Mouse (Mus musculus) ovary, postnatal 14 days (tissue): Measurements from ENCODE around the gene Hectd2.

Experiments used
- DNase-seq: peaks from one replicate; pipeline ENCODE4 v3.0.0; 2022; ENCODE audit warnings: low spot score

Hectd2 gene

DNA sequence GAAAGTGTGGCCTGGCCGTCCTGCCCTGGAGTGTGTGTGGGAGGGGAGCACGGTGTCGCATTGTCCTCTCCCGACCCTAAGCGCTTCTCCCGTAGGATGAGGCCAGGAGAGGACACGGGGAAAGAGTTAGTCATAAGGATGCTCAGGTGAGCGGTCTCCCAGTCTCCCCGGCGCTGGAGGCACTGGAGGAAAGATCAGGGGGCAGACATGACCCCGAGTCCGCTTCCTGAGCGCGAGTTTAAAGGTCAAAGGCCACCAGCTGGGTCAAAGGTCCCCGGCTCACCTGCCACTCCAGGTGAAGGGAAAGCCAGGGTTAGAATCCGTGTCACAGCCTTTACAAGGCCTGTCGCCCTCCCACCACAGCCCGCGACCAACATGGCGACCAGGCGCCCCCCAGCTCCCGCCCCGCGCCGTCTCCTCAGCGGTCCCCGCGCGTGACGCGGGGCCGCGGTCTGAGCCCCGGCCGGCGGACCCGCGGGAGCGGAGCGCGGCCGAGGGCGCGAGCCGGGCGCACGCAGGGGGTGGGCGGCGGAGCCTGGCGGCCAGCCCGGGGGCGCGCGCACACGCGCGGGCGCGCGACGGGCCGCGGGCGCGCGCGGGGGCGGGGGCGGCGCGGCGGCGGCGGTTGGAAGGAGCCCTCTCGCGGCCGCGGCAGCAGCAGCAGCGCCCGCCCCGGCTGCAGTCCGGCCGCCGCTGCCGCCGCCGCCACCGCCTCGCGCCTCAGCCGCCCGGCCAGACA, at the start of gene Hectd2:
Hectd2 (plus strand) TSS at position 594 of the 739 bp plus-strand sequence.
- peak; percentile 36 for DNase-seq

DNA sequence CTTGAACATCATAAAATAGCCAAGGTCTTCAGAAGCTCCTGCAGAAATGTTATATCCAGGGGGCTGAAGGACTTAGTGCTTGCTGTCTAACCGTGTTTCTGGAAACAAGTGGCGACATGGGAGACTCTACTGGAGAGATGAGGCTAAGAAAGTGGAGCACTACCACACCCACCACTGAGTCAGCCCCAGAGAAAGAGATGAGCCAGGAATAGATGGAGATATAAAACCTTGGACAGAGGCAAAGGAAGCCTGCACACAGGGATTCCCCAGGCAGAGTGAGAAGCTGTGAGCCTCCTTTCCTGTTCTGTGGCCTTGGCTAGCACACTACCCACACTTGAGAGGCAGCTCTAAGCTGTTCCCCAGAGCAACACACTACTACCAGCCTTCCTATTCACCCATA, 49.7 kb upstream of the Hectd2 start:
- DNase-seq: no peak

DNA sequence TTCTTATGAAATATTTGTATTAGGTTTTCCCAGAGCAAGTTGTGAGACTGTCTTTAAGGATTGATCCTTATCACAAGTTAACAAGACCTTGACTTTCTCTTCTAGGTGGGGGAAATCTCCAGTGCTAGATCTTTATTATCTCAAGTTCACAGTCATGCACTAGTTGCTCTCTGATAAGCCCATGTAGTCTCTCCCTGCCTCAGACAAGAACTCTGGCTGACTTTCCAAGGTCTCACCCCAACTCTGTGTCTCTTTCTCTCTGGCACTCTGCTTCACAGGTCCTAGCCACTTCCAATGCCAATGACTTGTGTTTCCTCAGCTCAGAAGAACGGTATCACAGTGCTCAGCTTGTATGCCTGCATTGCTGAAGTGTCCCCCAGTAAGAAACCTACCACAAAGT, 43.1 kb upstream of the Hectd2 start:
- no peak for DNase-seq

DNA sequence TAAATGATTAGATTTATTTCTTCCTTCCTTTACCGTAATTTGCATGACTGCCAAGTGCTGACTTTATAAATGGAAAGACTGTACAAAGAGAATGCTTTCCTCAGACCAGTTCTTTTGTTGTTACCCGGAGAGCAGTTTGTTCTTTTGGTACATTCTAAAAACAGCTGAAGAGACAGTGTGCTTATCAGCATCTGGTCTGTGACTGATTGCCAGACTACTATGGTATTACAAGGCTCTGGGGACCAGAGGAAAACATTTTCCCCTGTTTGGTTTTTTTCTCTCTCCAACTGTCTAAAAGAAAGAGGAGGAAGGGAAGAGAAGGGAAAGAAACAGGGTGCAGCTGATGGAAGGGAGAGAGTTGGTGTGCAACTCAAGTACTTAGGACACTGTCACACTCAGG, 36.0 kb upstream of the Hectd2 start:
- no peak for DNase-seq

- DNase-seq: no peak
These were observed 32.9 kb upstream of the Hectd2 start for GRCm38 (mm10) chr19:36521568-36521967.

DNA sequence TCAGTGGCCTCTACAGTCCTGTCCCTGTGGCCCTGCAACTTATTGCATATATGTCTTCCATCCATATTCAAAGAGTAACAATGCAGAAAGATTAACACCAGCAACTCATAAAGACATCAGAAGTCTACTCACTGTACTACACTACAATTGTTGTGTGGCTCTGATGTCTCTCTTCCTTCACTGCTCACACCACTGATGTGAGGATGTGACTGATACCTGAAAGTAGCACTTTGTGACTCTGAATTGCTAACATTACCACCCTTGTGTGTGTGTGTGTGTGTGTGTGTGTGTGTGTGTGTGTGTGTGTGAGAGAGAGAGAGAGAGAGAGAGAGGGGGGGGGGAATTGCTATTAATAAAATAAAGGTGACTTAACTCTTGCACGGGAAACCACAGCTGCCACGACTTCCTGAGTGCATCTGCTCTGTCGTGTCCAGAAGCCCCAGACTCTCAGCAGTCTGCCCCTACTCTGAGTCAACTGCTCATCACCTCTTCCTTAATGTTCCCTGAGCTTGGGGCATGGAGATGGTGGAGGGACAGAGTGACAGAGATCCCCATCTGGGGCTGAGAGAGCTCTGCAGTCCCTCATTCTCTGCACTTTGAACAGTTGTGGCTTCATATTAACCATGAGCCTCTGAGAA, 31.8 kb upstream of the Hectd2 start:
- DNase-seq: no peak

DNA sequence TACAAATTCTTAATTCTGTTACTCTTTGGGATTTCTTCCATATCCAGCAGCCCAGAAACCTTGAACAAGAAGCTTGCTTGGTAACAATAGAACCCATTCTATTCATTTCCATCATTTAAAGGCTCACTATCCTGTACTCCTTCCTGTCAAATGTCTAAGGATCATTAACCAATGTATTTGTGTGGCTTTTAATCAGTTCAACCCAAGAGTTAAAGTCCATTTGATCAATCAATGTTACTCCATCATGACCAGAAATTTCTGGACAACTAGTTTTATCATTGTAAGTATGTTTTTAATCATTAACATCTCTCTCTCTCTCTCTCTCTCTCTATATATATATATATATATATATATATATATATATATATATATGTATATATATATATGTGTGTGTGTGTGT, 29.4 kb upstream of the Hectd2 start:
- DNase-seq: no peak

- no peak for DNase-seq
These were observed 21.4 kb upstream of the Hectd2 start for GRCm38 (mm10) chr19:36533082-36533481.

- peak; percentile 9 for DNase-seq
These were observed 20.3 kb upstream of the Hectd2 start for GRCm38 (mm10) chr19:36534011-36534765.

DNA sequence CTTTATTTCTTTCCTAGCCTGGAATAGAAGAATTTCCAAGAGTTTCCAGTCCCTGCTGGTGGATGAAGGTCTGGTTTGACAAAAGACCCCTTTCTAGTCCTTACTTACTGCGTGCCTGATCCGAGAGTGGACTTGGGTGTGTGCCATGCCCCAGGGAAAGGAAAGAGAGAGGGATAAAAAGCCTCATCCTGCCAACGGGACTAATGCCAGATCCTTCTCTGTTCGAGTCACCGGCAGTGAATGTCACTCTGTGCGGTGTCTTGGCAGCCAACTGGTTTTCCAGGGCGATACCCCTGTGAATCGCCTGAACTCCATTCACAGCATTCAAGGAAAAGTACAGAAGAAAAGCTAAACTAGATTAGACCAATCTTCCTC, 19.7 kb upstream of the Hectd2 start:
- no peak for DNase-seq

- no peak for DNase-seq
These were observed 19.3 kb upstream of the Hectd2 start for GRCm38 (mm10) chr19:36535186-36535585.

DNA sequence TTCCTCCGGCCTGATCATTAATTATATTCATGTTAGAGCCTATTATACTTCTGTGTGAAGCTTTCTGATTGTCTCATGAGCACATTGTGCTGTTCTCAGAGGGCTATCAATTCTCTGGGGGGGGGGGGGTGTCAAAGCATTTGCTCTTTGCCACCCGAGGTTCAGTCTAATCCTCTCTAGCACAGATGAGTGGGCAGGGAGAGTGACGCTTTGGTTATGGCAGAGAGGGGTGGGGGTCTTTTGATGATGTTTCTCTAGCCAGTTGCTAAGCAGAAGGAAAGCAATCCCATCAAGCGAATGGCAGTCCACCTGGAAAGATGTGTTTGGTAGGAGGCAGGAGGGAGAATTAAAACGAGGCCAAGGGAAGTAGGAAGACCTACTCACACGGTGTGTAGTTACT, 18.6 kb upstream of the Hectd2 start:
- no peak for DNase-seq

DNA sequence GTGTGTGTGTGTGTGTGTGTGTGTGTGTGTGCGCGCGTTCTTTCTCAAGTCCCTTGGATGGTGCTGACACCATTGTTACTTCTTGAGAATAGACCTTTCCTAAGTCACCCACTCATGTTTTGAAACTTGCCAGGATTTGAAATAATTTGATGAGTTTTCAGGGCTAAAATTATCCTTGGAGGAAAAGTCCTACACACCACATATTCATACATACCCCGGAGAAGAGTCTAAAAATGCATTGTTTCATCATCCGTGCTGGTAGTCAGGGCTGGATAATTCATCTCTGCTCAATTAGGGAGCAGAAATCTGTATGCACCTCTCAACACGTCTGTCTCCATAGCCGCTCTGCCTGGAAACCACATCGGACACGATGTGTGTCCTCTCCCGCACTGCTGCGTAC, 17.5 kb upstream of the Hectd2 start:
- no peak for DNase-seq

DNA sequence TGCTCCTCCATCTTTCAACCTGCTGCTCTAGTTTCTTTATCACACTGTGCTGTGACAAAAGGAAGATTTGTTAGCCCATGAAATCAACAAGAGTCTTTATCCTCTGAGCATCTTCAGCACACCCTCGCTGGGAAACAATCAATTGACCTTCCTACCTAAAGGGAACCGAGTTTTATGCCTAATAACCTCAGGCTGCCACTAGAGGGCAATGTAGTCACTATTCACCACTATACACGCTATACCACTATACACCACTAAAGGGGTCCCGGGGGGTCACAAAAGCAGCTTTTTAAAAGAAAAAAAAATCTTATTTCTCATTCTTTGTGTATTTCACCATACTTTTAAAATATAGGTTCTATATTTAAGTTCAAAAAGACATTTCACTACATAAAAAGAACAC, 15.9 kb upstream of the Hectd2 start:
- peak; percentile 27 for DNase-seq

GRCm38 (mm10) chr19:36539311-36539710, 15.1 kb upstream of the Hectd2 start:
- no peak for DNase-seq

DNA sequence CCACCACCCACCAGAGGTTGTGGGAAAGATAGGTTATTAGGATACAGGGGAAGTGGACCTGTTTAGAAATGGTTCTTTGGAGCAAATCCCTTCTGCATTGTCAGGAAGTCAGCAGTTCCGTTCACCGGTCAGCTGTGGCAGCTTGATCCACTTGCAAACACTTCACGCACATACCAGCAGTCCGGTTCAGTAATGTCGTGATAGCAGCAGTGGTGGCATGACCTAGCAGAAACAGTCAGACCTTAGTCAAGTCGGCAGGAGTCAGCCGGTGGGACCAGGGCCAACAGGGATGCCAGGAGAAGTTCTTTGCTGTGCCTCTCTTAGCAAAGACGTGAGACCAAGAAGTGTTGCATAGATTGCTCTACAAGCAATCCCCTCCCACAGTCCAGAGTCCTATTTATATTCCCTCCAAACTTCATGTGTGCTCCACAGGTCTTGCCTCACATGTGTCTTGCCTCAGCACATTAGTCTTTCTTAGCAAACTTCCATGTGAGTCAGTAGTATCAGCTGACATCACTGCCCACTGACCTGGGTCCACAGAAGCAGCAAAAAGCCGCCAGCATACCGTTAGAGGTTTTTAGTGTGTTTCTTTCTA, 14.3 kb upstream of the Hectd2 start:
- DNase-seq: no peak

DNA sequence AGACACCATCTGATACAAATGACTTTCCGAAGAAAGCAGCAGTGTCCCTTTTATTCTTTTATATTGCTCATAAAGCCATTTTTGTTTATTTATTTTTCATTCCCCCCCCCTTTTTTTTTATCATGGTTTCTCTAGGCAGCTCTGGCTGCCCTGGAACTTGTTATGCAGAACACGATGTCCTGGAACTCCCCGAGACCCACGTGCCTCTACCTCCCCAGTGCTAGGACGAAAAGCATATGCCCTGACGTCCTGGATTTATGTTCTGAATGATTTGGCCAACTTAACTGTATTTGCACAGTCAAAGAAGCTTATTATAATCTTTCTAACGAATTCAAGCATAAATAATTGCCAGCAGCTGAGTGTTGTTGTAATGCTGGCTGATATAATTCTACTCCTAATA, 13.7 kb upstream of the Hectd2 start:
- DNase-seq: no peak

- no peak for DNase-seq
These were observed 836 bp upstream of the Hectd2 start for GRCm38 (mm10) chr19:36553561-36554045.

- DNase-seq: peak; percentile 34
These were observed 551 bp downstream of the Hectd2 start for GRCm38 (mm10) chr19:36554785-36555595.

DNA sequence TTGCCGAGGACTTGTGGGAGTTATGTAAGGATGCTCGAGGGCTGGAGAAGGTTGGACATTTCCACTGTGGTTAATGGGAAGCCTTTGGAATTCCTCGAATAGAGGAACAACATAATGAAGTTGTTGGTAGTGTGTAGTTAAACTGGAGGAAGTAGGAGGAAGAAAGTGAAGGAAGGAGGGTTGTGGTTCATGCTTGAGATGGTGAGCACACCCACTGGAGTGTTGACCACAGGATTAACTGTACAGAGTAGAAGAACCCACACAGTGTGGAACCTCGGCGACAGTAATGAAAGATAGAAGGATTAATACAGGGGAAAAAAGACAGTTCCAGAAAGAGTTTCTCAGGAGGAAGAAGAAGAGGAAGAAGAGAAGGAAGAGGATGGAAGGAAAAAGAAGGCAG, 4.9 kb downstream of the Hectd2 start:
- no peak for DNase-seq

DNA sequence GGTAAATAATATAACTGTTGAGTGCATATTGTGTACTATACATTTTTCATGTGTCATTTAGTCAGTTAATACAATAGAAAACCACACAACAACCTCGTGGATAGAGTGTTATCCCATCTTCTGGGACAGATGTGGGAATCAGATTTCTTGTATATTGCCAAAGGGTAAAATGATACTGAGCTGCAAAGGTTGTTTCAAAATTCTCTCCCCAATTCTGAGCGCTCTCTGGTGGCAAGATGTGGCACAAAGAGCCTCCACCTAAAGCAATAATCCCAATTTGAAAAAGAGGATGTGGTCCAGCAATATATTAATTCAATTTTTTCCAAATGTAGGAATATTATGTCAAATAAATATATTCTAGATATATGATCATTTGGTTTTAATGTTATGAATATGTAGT, 5.7 kb downstream of the Hectd2 start:
- no peak for DNase-seq

DNA sequence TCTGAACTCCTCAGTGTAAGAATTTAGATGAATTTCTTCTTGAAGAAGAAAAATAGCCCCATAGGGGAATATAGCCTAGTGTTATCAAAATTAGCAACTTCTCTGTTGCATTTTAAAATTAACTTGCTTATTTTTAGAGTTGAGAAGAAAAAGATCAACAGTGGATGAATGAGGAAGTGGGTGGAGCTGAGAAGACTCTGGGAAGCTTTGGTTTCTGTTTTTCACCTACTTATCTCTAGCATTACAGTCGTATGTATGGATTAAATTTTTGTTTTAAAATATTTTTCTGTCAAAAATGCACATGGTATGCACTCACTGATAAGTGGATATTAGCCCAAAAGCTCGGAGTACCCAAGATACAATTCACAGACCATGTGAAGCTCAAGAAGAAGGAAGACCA, 6.7 kb downstream of the Hectd2 start:
- DNase-seq: no peak
